Mouse (Mus musculus) hindbrain, embryonic 14.5 days (tissue): ENCODE results near the gene Naa10. TPM values are rescaled to one million over a fixed set of nuclear protein-coding genes. Genes with fewer than 3 reads are reported as not detected.

Source experiments
- ATAC-seq: fragments of 200-750 bp; cut with Nextera tagmentation; 2 replicates; pipeline ENCODE4 v1.8.0; 2017; ENCODE audit warnings: moderate number of reproducible peaks, mild to moderate bottlenecking, moderate TSS enrichment, moderate library complexity; ENCODE audit not compliant: low FRiP score
- DNase-seq: peaks from one replicate; pipeline ENCODE4 v3.0.0-alpha.2; 2015; ENCODE audit warnings: low spot score
- H3K27ac ChIP-seq: fragments of 300-500 bp; sonication (generic); 2 replicates; pipeline ENCODE4 v1.5.1; 2014; ENCODE audit warnings: mild to moderate bottlenecking, moderate library complexity
- H3K27me3 ChIP-seq: fragments of 300-500 bp; sonication (generic); 2 replicates; pipeline ENCODE4 v1.6.1; 2014; ENCODE audit warnings: mild to moderate bottlenecking, low read length, mixed read lengths; ENCODE audit not compliant: control insufficient read depth, insufficient read depth
- H3K36me3 ChIP-seq: fragments of 300-500 bp; sonication (generic); replicated peaks from 2 replicates; pipeline ENCODE4 v1.6.1; 2014; ENCODE audit not compliant: control insufficient read depth, insufficient read depth
- H3K4me1 ChIP-seq: fragments of 300-500 bp; sonication (generic); replicated peaks from 2 replicates; pipeline ENCODE4 v1.6.1; 2014; ENCODE audit warnings: antibody characterized with exemption, low read length, mixed read lengths; ENCODE audit not compliant: control insufficient read depth, insufficient read depth
- H3K4me2 ChIP-seq: fragments of 300-500 bp; sonication (generic); replicated peaks from 2 replicates; pipeline ENCODE4 v1.6.1; 2014; ENCODE audit warnings: mild to moderate bottlenecking, moderate library complexity
- H3K4me3 ChIP-seq: fragments of 300-500 bp; sonication (generic); replicated peaks from 2 replicates; pipeline ENCODE4 v1.5.1; 2014; ENCODE audit warnings: mild to moderate bottlenecking, low read length
- H3K9ac ChIP-seq: fragments of 300-500 bp; sonication (generic); 2 replicates; pipeline ENCODE4 v1.6.1; 2014
- H3K9me3 ChIP-seq: fragments of 300-500 bp; sonication (generic); 2 replicates; pipeline ENCODE4 v1.6.1; 2016; ENCODE audit warnings: low read length; ENCODE audit not compliant: control insufficient read depth
- WGBS: fragments of 180-500 bp; shearing (Covaris S2); extraction: QIAGEN DNeasy Blood & Tissue Kit; methylation state at CpG from one replicate; pipeline ENCODE4 v1.1.7; 2014; 5-methylcytosine and 5-hydroxymethylcytosine counted together
- polyA plus RNA-seq: library from polyadenylated mRNA; unstranded; fragments of >200 nt; fragmentation: Nextera tagmentation; extraction: Ambion mirVana; gene quantifications from 2 replicates; pipeline ENCODE4 v1.2.1, GENCODE M21; 2014

The Naa10 gene
- polyA plus RNA-seq, 1 experiment from 2014 or later = 98.0 TPM

DNA sequence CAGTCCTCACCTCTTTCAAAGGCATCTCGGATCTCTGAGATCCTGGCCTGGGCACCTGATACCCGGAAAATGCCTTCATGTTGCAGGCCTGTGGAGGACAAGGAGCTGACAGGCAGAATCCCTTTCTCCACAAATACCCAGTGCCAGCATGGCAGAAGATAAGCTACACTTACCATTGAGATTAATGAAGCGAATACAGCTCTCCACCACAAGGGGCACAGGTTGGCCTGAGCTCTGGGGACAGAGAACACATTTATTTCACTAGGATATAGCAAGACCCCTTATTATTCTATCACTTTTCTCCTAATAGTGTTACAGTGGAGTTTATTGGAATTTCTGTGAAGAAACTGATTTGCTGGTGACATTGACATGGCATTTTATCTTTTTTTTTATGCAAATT lies 23.8 kb downstream of the Naa10 start:
- H3K4me2 ChIP-seq = no peak overlapping the region
- no peaks in the 10 kb centered on the region for H3K36me3 ChIP-seq
- H3K27ac ChIP-seq = no peak overlapping the region
- WGBS = 79% methylated on average over 3 of the region's 3 CpGs
- H3K27me3 ChIP-seq = no peaks in the 10 kb centered on the region
- no peaks in the 10 kb centered on the region for H3K9me3 ChIP-seq
- no peak overlapping the region for H3K9ac ChIP-seq
- H3K4me3 ChIP-seq = no peak overlapping the region
- ATAC-seq (no peak), DNase-seq (no peak)
- no peaks in the 10 kb centered on the region for H3K4me1 ChIP-seq

DNA sequence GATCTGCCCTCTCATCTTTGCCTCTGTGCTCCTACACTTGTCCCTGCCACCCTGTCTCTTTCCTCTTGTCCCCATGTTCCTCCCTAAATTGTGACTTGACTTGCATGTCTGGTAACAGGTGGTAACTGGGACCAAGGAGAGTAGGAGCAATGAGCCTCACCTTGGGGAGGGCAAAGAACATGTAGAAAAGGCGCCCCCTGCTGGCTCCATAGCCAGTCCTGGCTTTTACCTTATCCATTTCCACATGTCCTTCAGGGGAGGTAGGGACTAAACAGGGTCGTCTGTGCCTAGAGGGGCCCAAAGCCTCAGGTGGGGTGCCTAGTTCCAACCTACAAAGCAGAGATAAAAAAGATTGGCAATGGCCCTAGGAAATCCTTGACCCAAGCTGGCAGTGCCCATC lies 26.0 kb downstream of the Naa10 start, which contains the start of gene L1cam:
TSS of gene L1cam (minus strand) at position 387 of the 400 bp plus-strand sequence.
- DNase-seq (peak; percentile 45), ATAC-seq (no peak)
- Histone ChIP-seq H3K27me3 (no peaks in the 10 kb centered on the region), H3K9me3 (no peaks in the 10 kb centered on the region), H3K9ac (no peak within 1 kb of the TSS), H3K4me2 (no peak within 1 kb of the TSS), H3K4me3 (no peak within 1 kb of the TSS), H3K4me1 (no peaks in the 10 kb centered on the region), H3K27ac (no peak within 1 kb of the TSS), H3K36me3 (no peaks in the 10 kb centered on the region)
- WGBS = 28% methylated on average over 2 of the region's 2 CpGs

DNA sequence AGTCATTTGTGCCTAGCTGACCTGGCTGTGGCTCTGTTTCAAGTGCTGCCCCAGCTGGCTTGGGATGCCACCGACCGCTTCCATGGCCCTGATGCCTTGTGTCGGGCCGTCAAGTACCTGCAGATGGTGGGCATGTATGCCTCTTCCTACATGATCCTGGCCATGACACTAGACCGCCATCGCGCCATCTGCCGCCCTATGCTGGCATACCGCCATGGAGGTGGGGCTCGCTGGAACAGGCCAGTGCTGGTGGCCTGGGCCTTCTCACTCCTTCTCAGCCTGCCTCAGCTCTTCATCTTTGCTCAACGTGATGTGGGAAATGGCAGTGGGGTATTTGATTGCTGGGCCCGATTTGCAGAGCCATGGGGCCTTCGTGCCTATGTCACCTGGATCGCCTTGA lies 28.9 kb downstream of the Naa10 start:
- no peaks in the 10 kb centered on the region for H3K36me3 ChIP-seq
- no peaks in the 10 kb centered on the region for H3K9me3 ChIP-seq
- no peak overlapping the region for H3K4me2 ChIP-seq
- H3K4me1 ChIP-seq = no peaks in the 10 kb centered on the region
- H3K9ac ChIP-seq = no peak overlapping the region
- no peak for DNase-seq
- no peak overlapping the region for H3K27ac ChIP-seq
- no peak for ATAC-seq
- H3K4me3 ChIP-seq = no peak overlapping the region
- H3K27me3 ChIP-seq = no peaks in the 10 kb centered on the region
- 89% methylated on average over 14 of the region's 14 CpGs for WGBS

DNA sequence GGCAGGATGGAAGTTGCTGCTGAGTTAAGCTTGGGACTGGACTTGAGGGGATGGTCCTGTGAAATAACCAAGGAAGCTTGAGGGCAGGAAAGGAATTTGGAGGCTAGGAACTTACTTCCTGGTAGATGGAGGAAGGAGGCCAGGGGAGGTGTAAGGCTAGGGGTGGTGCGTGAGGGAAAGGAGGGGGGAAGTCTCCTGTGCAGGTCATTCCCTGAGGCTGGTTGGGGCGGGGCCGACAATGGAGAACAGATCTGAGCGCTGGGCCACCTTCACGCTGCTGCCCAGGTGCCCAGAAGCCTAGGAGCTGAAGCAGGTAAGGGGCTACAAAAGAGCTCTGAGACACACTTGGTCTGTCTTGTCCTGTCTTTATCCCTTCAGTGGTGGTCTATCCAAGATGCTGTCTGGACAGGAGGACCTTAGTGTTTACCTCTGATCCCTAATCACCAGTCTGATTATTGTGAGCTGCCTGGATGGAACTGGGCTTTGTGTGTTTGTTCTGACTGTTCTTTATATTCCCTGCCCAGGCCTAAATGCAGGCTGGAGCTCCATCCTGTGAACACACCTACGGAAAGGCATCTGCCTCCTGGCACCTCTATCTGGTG lies 30.1 kb downstream of the Naa10 start, which contains the start of gene Avpr2:
TSS of gene Avpr2 (plus strand) at position 552 of the 602 bp plus-strand sequence.
- no peaks in the 10 kb centered on the region for H3K27me3 ChIP-seq
- H3K36me3 ChIP-seq = no peaks in the 10 kb centered on the region
- no peaks in the 10 kb centered on the region for H3K4me1 ChIP-seq
- 83% methylated on average over 6 of the region's 6 CpGs for WGBS
- no peaks in the 10 kb centered on the region for H3K9me3 ChIP-seq
- H3K27ac ChIP-seq = no peak within 1 kb of the TSS
- DNase-seq (no peak), ATAC-seq (no peak)
- no peak within 1 kb of the TSS for H3K9ac ChIP-seq
- no peak within 1 kb of the TSS for H3K4me2 ChIP-seq
- no peak within 1 kb of the TSS for H3K4me3 ChIP-seq

DNA sequence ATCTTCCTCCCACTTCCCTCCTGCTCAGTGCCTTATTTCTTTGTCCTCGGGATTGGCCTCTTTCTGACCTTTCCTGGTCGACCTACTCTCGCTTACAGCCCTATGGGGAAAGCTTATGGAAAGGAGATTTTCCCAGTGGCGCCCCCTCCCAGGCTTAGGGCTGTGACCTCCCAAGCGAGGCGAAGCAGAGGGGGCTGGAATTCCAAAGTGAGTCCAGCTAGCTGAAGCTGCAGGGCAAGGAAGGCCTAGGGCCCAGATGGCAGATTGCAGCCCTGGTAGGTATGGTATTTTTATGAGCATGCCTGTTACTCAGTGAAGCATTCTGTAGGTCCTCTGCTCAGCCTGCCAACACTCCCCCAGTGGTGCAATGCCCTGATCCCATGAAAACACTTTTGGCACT lies 40.3 kb downstream of the Naa10 start:
- Histone ChIP-seq H3K9ac (peak overlapping the region; percentile 80), H3K4me1 (peaks cover 8% of the 10 kb centered on the region; the same call in 1 of the 2 replicates), H3K4me2 (peak overlapping the region; percentile 63), H3K27me3 (no peaks in the 10 kb centered on the region), H3K27ac (peak overlapping the region; percentile 79; the same call in 1 of the 2 replicates), H3K9me3 (no peaks in the 10 kb centered on the region), H3K4me3 (peak overlapping the region; percentile 56; the same call in 1 of the 2 replicates), H3K36me3 (no peaks in the 10 kb centered on the region)
- no peak for DNase-seq
- 18% methylated on average over 6 of the region's 6 CpGs for WGBS
- peak; percentile 34 for ATAC-seq

DNA sequence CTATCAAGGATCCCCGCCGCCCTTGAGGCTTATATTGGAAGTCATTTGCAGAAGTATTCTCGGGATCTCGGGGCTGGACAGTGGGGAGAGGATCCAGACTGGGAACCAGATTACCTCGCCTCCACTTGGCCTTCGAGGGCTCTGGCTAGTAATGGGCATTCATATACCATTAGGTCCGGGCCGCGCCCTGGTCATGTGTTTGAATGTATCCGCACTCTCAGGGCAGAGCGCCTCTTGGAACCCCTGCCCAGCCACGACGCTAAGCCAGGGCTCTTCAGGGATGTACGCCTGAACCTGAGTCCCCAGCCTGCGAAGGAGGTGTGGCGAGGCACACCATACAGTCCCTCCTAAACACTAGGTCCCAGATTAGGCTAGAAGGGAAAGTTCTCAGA lies 40.7 kb downstream of the Naa10 start:
- peak; percentile 42 for ATAC-seq
- WGBS = 18% methylated on average over 16 of the region's 16 CpGs
- H3K4me3 ChIP-seq = peak overlapping the region; percentile 56

DNA sequence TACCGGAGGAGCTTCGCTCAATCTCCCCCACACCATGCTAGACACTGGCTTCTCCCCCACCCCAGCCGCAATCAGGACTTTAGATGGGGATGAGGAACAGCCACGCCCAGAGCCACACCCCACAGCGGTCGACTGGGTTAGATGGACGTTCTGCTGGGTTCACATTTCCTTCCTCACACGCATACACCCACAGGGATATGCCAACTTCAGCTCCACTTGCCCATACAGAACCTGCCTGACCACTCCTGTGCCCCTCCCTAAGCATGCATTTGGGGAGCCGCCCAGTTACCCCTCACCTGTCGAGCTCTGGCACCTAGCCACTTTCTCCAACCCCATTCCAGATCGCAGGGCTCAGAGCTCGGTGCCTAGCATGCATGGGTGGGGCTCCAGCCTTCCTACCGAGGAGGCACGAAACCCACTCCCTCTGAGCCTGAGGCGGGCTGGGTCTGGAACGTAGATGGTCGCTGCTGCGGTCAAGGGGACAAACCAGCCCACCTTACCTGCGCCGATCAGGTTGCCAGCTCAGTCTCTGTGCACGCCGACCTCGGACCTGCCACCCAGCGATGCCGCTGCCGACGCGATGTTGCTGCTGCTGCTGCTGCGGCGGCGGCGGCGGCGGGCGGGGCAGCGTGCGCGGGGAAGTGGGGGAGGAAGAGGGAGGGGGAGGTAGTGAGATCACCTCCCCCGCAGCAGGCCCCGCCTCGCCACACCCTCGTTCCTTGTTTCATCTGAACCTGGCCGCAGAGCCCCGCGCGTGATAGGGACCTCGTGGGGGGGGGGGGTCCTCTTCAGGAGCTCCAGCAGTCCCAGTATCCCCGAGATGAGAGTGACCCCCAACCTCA lies 41.3 kb downstream of the Naa10 start:
- peaks cover 18% of the 10 kb centered on the region; the same call in 1 of the 2 replicates for H3K4me1 ChIP-seq
- H3K27ac ChIP-seq = peak overlapping the region; percentile 79
- H3K27me3 ChIP-seq = no peaks in the 10 kb centered on the region
- H3K4me3 ChIP-seq = peak overlapping the region; percentile 56
- H3K4me2 ChIP-seq = peak overlapping the region; percentile 63
- peak; percentile 53 for DNase-seq
- H3K9me3 ChIP-seq = no peaks in the 10 kb centered on the region
- 21% methylated on average over 39 of the region's 48 CpGs for WGBS
- H3K36me3 ChIP-seq = no peaks in the 10 kb centered on the region
- ATAC-seq = peak; percentile 71
- H3K9ac ChIP-seq = peak overlapping the region; percentile 80

More for the DNA sequence above, 40.7 kb downstream of the Naa10 start:
- peak overlapping the region; percentile 80 for H3K9ac ChIP-seq
- no peaks in the 10 kb centered on the region for H3K36me3 ChIP-seq
- peak; percentile 25 for DNase-seq
- no peaks in the 10 kb centered on the region for H3K9me3 ChIP-seq
- peak overlapping the region; percentile 63 for H3K4me2 ChIP-seq
- H3K4me1 ChIP-seq = peaks cover 12% of the 10 kb centered on the region; the same call in 1 of the 2 replicates
- no peaks in the 10 kb centered on the region for H3K27me3 ChIP-seq
- H3K27ac ChIP-seq = peak overlapping the region; percentile 79

DNA sequence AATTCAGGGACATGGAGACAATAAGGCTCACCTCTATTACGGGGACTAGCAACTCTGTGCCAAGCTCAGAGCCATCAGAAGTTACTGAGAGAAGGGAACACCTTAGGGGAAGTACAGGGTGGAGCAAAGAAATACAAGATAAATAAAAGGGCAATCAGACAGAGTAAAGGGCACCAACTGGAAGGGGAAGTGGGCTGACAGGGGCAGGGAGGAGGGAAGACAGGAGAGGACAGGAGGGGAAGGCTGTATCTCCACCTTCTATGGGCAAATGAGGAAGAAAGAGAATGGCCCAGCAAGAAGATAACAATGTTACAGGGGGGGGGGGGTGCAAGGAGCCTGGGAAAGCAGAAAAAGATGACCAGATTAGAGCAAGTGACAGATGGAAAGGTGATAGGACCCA lies 44.7 kb downstream of the Naa10 start:
- Histone ChIP-seq H3K36me3 (no peaks in the 10 kb centered on the region), H3K4me1 (peaks cover 19% of the 10 kb centered on the region; the same call in 1 of the 2 replicates), H3K27ac (no peak overlapping the region), H3K4me3 (no peak overlapping the region), H3K27me3 (no peaks in the 10 kb centered on the region), H3K9ac (no peak overlapping the region), H3K9me3 (no peaks in the 10 kb centered on the region), H3K4me2 (peak overlapping the region; percentile 40)
- ATAC-seq (no peak), DNase-seq (no peak)
- 77% methylated on average over 1 of the region's 1 CpGs for WGBS

DNA sequence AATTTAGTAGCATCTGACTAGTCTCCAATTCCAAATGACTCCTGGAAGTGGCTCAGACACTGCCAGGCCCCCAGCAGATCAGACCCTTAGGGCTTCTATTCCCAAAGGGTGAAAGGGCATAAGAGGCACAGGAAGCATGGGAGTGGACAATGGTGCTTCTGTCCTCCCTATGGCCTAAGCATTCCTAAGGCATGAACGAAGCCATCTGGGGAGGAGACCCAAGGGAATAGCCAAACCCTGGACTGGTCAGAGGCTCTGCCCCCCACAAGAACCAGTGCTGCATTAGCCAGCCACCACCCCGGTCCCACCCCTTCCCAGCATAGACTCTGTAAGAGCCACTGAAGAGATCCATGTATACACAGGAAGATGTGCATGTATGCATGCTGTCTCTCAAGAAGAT lies 45.9 kb downstream of the Naa10 start:
- no peak overlapping the region for H3K9ac ChIP-seq
- no peak for ATAC-seq
- no peaks in the 10 kb centered on the region for H3K27me3 ChIP-seq
- H3K4me3 ChIP-seq = no peak overlapping the region
- H3K27ac ChIP-seq = no peak overlapping the region
- H3K9me3 ChIP-seq = no peaks in the 10 kb centered on the region
- WGBS = 63% methylated on average over 2 of the region's 2 CpGs
- no peak for DNase-seq
- peaks cover 18% of the 10 kb centered on the region; the same call in 1 of the 2 replicates for H3K4me1 ChIP-seq
- peak overlapping the region; percentile 40 for H3K4me2 ChIP-seq
- H3K36me3 ChIP-seq = no peaks in the 10 kb centered on the region
